Mouse (Mus musculus) kidney, adult 2 months (tissue): ENCODE data around the gene Kcnmb2.

Source experiments
- CTCF ChIP-seq: fragments of 200-500 bp; conservative IDR thresholded peaks from 2 replicates; pipeline ENCODE4 v1.5.1; 2011; ENCODE audit warnings: low read depth, mild to moderate bottlenecking, control low read depth, low read length, moderate library complexity, mixed read lengths; ENCODE audit not compliant: insufficient read depth, insufficient read length
- POLR2A ChIP-seq: fragments of 200-500 bp; IDR thresholded peaks from one replicate; pipeline ENCODE4 v1.6.1; 2011; ENCODE audit warnings: low read depth, low read length, control low read depth

GRCm38 (mm10) chr3:31864070-31864469 is 38.2 kb upstream of the Kcnmb2 start:
- TF ChIP-seq CTCF: no peak
- TF ChIP-seq POLR2A: no peak
